Mouse (Mus musculus): Measurements from ENCODE around the gene Gm49368.

- TF ChIP-seq CTCF (IDR thresholded peaks at IDR 0.05; ENCODE audit: extremely low read depth, insufficient read length, insufficient replicate concordance, low read depth, low read length) (no peak), POLR2A (IDR thresholded peaks at IDR 0.05; ENCODE audit: low read depth, low read length) (no peak)
Measured at GRCm38 (mm10) chr7:128018275-128018674, 44.2 kb upstream of the Gm49368 start.

Data from small intestine, adult 2 months (tissue).